Mouse (Mus musculus) erythroblast, embryonic 14.5 days (primary cell): Measurements from ENCODE around the gene Plekha5.

ENCODE experiments used
- GATA1 ChIP-seq: IDR thresholded peaks from 2 replicates; pipeline ENCODE4 v1.6.1; 2012; ENCODE audit warnings: low read length, inconsistent platforms, mixed read lengths
- TAL1 ChIP-seq: IDR thresholded peaks from 3 replicates; pipeline ENCODE4 v1.6.1; 2012; ENCODE audit warnings: low read length, inconsistent platforms, mixed read lengths

DNA sequence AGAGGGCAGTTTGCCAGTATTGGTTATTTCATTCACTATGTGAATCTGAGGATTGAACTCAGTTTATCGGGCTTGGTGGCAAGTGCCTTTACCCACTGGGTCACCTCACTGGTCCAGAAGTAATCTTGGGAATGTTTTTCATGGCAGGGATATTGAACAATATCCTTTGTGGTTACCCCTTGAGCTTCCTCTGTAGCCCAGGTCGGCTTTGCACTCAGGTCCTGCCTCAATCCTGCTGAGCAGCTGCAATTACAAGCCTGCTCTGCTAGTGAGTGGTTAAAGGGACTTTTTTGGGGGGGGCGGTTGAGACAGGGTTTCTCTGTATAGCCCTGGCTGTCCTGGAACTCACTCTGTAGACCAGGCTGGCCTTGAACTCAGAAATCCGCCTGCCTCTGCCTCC is 212.4 kb downstream of the Plekha5 start:
- TF ChIP-seq TAL1 (no peak), GATA1 (no peak)
